Mouse (Mus musculus) thymus, postnatal 14 days (tissue): ENCODE measurements around the gene Hspbap1.
A peak's percentile ranks its signal among the peaks of the same experiment; 100 is the strongest.

Experiments
- DNase-seq: peaks from one replicate; pipeline ENCODE4 v3.0.0; 2021

Hspbap1 gene

DNA sequence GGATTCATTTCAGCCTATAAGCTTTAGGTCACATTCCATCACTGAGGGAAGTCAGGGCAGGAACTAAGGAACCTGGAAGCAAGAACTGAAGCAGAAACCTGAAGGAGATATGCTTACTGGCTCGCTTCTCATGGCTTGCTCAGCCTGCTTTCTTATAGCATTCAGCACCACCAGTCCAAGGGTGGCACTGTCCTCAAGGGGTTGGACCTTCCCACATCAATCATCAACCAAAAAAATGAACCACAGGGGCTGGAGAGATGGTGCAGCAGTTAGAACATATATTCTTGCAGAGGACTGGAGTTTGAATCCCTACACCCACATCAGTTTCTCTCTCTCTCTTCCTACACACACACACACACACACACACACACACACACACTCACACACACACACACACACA lies 5.2 kb upstream of the Hspbap1 start:
- no peak for DNase-seq

DNA sequence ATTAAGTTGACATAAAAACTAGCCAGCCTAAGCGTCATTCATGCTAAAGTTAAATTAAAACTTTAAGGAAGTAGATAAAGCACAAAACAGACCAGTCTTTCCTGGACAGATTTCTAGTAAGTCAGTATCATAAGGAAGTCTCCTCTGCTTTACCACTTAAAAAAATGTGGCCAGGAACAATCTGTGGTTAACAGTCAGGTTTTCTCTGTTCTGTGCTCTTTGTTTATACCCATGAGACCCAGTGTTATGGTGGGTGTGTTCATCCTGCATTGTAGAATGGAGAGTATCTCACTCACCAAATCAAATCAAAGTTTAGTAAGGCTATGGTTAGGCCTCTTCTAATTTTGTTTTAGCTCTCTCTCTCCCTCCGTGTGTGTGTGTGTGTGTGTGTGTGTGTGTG lies 4.7 kb upstream of the Hspbap1 start:
- no peak for DNase-seq

DNA sequence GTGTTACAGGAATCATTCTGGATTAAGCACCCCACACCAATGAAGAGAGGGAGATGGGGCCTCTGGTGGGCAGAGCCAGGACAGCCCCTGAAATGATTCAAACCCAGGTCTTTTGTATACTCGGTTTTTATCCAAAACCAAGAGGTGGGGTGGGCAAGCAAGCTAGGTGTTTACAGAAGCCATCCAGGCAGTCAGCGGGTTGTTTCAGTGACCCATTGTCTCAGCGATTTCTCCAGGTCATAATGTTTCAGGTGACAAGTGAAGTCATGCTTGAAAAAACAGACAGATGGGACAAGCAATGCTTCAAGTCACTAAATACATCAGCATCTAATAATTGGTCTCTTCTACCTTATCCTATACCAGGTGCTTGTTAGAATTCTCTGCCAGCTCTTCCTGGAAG lies 3.8 kb upstream of the Hspbap1 start:
- DNase-seq = no peak

DNA sequence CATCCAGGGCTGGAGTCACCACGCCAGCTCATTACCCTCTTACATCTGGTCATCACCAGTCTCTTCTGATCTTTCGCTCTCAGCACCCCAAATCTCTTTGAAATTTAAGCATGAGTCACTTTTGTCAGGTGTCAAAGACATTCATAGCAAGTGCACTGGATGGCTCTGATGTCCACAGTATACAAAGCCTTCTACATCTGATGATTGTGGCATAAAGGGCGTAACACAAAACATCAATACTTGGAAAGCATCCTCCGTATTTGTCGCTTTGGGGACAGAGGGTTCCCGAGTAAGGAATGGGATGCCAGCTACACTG lies 1.7 kb upstream of the Hspbap1 start:
- DNase-seq = no peak

DNA sequence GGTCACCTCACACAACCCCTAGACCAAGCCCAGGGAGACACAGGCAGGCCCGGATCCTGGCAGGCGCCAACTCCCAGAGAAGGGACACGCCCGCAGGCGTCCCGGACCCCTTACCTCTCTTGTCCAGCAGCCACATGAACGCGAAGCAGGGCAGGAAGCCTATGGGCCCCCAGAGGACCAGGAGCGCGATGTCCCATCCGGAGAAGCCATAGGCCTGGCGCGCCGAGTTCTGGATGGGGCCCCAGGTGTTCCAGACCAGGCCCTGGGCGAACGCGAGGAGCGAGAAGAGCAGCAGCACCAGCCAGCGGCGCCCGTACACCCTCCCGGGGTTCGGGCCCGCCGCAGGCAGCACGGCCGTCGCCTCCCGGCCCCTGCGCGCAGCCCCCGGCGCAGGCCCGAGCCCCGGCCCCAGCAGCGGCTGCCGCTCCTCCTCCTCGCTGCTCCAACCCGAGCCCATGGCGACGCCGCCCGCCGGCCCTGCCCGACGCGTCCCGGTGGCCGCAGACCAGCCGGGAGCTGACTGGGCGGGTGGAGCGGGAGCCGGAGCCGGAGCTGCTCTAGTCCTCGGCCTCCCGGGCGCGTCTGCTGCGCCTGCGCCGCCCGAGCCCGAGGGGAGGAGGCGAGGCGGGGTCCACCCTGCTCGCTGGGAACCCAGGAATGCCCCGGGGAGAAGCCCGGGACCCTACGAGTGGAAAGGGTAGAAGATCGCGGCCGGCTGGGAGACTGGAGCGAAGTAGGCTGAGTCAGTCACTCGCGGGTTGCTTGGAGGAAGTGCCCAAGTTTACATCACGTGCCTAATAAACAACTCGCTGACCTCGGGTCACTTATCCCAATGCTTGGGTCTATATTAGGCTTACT lies 1.2 kb upstream of the Hspbap1 start, which contains the start of gene Dirc2:
Dirc2 (minus strand) TSS at position 572 of the 858 bp plus-strand sequence.
- DNase-seq = peak; percentile 72

DNA sequence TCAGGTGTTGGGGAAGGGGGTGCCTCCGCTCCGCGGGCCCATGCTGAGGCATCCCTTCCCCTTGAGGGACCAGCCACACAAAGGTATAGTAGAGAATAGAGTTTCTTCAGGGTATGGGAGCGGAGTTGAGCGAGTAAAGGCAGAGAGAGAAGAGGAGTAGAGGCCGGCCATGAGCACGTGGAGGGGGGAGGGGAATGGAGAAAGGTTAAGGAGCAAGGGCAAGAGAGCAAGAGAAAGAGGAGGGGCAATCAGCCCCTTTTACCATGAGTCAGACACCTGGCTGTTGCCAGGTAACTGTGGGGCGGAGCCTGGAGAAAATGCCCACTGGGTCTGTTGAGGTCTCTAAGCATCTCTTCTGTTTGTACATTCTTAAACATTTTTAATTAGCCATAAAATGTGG lies 966 bp downstream of the Hspbap1 start:
- peak; percentile 17 for DNase-seq

DNA sequence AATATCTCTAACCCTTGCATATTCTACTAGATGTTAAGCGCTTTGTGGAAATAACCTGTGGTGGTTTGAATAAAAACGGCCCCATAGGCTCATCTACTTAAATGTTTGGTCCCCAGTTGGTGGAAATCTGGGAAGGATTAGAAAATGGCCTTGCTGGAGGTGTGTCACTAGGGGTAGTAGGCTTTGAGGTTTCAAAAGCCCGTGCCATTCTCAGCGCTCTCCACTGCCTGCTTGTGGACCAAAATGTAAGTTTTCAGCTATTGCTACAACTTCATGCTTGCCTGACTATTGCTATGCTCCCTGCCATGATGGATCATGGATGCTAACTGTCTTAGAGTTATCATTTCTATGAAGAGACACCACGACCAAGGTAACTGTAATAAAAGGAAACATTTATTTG lies 1.4 kb downstream of the Hspbap1 start:
- no peak for DNase-seq

DNA sequence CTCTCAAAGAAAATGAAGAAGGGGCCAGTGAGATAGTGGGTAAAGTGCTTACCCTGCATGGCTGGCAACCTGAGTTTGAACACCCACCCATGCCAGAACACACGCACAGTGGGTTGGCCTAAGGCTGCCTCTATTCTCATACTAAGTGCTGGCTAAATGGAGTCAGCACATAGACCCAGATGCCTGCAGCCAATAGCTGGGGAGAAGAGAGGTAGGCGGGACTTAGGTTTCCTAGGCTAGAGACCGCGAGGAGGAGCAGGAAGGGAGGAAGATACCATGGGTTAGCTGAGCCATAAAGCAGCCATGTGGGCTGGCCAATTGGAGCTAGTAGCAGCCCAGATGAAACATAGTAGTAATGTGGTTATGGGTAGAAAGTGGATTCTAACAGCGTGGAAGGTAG lies 2.4 kb downstream of the Hspbap1 start:
- no peak for DNase-seq

DNA sequence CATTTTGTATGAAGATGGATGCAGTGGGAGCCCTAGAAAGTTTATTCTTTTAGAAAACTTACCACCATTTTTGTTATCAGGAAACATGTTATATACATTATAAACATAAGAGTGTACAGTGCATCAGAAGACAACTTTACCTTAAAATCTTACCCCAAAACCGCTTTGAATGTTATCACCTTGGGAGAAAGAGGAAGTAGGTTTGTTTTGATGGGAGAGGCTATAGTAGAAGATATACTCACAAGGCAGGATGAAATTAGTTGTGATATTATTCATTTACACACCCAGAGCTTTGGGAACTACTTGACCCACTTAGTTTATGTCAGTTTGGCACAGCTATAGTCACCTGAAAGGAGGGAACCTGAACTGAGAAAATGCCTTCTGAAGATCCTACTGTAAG lies 5.7 kb downstream of the Hspbap1 start:
- no peak for DNase-seq

DNA sequence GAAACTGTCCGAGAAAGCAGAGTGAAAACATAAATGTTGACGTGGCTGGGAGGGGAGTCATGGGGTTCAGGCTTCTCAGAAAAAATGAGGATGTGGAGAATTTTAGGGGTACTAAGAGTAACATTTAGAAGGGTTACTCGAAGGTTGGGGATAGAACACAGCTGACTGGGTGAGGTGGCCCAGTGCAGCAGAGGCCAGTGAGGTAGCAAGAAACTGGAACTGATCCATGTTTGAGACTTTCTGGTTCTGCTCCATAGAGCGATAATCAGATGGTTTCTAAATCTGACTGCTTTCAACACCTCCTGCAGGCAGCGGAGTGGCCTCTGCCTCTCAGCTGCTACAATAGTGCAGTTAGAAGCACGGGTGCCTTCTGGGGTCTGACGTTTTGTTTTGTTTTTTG lies 6.6 kb downstream of the Hspbap1 start:
- DNase-seq = no peak

DNA sequence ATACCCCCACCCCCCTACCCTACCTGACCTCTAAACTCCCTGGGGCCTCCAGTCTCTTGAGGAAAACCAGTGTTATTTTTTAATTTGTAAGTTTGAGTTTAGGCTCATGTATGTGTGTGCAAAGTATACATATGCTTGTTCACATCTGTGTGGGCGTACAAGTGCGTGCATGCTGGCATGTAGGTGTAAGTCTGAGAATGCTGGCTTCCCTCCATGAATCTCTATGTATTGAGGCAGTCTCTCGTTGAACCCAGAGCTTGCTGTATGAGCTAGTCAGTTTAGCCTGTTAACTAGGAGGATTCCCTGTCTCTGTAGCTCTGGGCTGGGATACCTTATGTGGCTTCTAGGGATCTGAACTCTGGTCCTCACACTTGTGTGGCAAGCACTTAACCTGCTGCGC lies 7.6 kb downstream of the Hspbap1 start:
- DNase-seq = no peak

DNA sequence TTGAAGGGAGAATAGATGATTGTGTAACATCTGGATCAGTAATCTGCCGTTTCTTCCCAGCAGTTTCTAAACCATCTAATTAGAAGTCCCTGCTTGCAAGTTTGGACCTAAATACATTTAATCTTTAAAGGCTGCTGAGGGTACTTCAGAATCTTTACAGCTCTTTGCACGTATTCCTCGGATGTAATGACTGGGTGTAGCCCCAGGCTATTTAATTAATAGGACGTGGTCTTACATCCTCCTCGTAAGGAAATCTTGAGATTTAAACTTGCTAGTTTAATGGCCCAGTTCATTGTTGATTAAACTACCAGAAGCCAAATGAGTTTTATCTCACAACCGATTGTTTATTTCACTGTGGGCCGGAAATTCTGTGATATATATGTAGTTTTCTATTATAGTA lies 9.5 kb downstream of the Hspbap1 start:
- no peak for DNase-seq

DNA sequence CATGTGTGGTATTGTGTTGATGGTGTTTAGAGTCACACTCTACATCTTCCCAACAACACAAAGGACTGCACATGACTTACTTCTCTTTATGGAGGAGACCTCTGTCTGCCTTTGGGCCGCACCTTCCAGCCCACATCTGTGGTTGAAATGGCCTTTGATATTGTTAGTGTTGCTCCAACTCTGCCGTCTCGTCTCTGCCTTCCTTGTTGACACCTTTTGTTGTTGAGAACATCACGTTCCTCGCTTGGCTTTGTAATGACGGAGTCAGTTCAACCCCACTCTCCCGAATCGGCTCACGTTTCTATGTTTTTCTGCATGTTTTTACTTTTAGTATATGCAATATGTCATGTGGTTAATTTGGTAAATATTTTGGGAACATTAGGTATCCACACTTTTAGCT lies 10.9 kb downstream of the Hspbap1 start:
- DNase-seq = no peak

DNA sequence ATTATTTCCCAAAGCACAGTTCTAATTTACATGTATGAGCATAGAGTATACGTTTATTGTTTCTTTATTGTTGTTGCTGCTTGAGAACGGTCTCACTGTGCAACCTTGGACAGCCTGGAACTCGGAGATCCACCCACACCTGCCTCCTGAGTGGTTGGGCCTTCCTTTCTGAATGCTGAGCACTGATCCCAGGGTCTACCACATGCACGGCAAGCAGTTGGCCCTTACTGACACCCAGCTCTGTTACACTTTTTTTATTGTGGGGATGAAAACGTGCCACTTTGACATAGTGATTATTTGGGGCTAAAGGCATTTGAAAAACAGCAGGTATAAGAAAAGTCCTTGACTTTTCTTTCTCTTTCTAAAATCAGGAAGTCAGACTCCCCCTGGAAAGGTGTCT lies 11.5 kb downstream of the Hspbap1 start:
- no peak for DNase-seq

DNA sequence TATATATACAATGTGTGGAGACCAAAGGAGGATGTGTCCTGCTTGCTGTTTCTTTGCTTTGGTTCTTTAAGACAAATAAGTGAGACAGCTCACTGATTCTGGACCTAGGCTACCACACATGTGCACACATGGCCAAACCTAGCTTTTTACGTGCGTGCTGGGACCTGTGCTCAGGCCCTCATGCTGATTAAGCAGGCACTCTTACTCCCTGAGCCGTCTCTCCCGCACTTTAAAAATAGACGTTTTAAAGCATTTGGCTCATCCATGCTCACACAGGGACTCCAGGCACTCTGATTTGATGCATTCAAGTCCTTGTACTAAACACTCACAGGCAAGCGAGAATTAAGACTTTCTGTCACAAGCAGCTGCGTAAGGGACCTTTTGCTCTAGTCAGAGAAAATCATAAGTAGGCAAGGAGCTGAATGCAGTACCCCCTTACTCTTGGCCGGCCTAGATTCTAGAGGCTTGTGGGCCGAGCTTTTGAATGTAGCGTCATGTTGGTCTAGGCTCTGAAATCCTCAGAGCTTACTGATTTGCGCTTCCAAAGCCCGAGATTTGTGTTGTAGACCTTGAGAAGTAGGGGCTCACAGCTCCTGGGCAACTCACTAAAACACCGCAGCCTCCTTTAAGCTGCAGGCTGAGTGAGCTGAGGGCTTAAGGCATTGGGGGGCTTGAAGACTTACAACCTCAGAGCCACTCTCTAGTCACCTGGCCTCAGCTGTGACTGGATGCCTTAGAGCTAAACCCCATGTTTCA lies 12.5 kb downstream of the Hspbap1 start:
- no peak for DNase-seq

DNA sequence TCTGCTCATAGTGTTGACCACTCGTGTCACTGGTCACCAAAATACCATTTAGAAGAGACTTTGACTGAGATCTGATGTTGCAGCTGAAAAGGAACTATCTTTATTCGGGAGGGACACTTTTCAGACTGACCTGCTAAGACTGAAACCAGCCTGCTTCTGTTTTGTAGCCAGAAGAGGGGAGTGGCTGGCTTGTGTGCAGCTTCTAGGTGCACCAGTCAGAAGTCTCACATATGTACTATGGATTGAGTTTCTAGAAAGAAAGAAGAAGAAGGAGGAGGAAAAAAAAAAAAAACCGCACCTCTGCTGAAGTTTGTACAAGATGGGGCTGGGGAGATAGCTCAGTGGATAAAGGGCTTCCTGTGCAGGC lies 13.0 kb downstream of the Hspbap1 start:
- no peak for DNase-seq

DNA sequence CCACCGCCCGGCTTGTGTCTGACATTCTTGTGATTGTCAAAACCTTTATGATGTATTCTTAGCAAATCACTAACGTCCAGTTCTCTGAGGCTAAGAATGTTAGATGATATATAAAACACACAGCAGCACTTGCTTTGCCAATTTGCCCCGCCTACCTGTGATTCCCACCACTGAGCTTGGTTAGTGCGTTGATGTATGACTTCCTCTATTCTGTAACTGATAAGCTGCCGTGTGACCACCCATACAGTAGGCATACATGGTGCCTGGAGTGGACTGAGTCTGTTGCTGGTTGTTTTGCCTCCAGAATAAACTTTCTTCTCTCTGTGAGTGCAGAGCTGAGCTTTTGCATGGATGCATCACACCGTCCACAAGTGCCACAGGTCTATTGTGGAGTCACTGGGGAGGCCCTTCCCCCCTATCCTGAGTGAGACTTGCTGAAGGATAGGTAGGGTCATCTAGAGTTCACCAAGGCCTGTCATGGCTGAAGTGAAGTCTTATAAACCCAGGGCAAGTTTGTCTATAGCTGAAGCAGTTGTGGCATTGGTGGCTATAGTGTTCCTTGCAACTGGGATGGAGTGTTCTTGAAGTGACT lies 14.1 kb downstream of the Hspbap1 start:
- no peak for DNase-seq

DNA sequence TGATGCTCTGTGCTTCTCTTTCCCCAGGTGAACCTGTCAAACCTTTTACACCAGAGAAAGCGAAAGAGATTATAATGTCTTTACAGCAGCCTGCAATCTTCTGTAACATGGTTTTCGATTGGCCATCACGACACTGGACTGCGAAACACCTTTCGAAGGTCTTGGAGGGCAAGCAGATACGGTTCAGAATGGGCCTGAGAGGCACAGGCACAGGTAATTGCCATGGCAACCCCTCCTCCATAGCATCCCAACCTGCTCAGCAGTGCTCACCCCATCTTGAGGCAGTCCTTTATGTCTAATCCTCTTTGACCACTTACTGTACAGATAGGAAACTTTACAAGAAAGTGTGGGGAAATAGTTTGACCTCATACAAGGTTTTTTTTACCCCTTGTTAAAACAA lies 17.0 kb downstream of the Hspbap1 start:
- DNase-seq = no peak

DNA sequence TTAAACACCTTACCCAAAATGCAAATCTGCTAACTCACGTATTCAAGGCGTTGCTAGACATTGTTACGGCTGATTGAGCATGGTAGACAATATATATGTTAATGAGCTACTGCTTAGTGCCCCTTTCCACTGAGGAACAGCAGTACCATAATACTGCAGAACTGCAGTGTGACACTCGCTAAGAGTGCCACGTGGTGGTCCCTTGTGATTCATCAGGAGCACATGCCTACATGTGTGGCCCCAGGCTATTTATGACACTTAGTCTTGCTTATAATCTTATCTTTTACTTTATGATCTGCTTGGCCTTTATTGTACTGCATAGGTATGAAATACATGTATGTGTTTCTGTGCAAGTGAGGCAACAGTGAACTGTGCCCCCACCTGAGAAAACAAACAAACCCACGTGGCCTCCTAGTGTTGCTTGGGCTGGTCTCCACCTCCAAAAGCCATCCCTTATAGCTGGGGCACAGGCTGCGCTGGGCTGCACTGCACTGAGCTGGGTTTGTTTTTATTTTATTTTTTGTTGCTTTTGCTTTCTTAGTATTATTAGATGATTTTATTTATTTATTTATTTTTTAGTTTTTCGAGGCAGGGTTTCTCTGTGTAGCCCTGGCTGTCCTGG lies 17.5 kb downstream of the Hspbap1 start:
- no peak for DNase-seq

DNA sequence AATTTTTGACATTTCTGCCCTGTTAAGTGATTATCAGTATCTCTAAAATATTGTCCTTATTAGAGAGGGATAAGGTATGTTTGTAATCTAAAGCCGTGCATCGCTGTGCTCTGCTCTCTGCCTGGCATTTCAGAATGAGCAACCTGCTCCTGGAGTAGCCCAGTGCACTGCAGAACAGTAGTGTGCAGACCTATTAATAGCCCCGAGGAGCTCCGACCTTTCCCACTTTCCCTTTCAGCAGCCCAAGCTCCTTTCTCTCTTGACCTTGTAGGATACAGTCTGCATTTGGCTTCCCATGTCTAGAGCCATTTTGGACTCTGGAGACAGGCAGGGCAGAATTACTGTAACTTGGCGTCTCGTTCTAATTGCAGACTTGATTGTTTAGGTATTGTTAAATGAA lies 18.2 kb downstream of the Hspbap1 start:
- no peak for DNase-seq

DNA sequence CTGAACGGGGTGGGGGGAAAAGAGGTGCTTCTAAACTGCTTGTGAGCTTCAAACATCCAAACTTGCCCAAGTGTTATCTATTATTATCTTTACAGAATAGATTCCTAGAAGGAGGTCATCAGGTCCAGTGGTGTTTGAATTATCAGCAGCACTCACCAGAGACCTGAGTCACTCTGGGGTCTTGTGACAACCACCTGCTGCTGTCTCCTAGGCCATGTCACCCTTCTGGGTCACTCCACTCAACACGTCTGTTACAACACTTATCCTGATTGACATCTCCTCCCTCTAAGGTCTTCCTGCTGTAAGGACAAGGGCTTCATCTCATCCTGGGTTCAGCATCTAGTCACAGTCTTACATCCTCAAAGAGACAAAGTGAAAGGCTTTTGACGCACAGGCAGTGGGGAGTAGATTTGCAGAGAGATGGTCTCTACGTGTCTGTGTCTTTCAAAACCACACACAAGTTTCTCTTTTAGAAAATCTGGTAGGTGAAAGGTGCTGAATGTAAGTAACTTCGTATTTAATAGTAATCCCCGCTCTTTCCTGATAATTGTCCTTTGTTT lies 21.9 kb downstream of the Hspbap1 start:
- DNase-seq = no peak

DNA sequence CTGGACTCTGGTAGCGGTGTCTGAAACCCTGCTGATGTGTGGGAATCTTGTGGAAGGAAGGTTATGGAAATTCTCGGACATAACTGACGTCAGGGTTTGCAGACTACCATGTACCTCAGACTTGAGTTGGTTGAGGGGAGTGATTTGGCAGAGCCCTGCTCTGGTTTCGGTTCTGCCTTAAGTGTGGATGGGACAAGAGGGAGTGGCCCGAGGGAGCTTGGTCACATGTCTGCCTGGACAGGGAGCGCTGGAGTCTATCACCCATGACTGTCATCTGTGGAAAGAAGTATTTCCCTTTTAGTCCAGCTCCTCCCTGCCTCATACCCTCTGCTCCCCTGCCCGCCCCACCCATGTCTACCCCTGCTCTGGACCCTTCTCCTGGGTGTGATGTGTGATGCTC lies 32.0 kb downstream of the Hspbap1 start:
- DNase-seq = no peak

DNA sequence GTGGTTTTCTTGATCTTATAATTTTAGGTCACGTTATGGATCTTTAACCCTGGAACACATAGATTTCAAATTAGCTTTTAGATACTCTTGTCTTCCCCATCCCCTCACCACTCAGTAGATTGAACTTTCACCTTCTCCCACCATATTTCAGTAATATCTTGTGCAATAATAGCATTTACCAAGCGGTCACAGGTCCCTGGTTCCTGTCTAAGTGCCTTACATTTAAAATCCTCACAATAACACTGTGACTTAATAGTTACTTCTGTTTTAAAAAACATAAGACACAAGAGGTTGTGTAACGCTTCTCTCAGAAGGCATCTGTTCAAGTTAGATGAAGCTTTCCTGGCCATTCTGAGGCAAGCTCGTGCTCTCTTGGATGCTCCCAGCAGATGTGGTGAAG lies 33.5 kb downstream of the Hspbap1 start:
- DNase-seq = no peak
